Comparison of ENCODE assay signal across 10 mouse cellular contexts in genomic region chr1:138847146-138847545, GRCm38 (mm10). TPM values are rescaled to one million over a fixed set of nuclear protein-coding genes. Genes with fewer than 3 reads are reported as not detected.
DNase-seq lines count a peak whose midpoint lies in the region; ATAC-seq and TF ChIP-seq lines count a peak whose summit lies in the region.
"Had no signal": no experiment of that assay in that cellular context is flagged by ENCODE, and none has a peak within 500 bp of the region (broad histone marks: within the 10 kb centered on the region; RNA-seq: fewer than 3 reads in every experiment).

No protein-coding gene starts in this region.

- peaks cover 94% of the 10 kb centered on the region for H3K27me3 ChIP-seq in E14TG2a.4 (ENCODE audit: insufficient read depth, low read length)
- peaks cover 99% of the 10 kb centered on the region for H3K27me3 ChIP-seq in hindbrain, embryonic 10.5 days (ENCODE audit: insufficient read depth, poor library complexity, severe bottlenecking)
- peaks cover 73% of the 10 kb centered on the region for H3K27me3 ChIP-seq in liver, postnatal 0 days (ENCODE audit: insufficient read depth, low read length)

- no peak for TF ChIP-seq EP300 in liver, postnatal 0 days (IDR thresholded peaks at IDR 0.05; ENCODE audit: low read depth)

- H3K36me3 ChIP-seq in E14TG2a.4 (ENCODE audit: insufficient read depth, low read length), result no peaks in the 10 kb centered on the region
- peaks cover 11% of the 10 kb centered on the region; the same call in 1 of the 2 replicates for H3K36me3 ChIP-seq in hindbrain, embryonic 10.5 days
- no peaks in the 10 kb centered on the region for H3K36me3 ChIP-seq in liver, postnatal 0 days (replicated peaks; ENCODE audit: insufficient read depth, low read length)

- peak overlapping the region; percentile 40; the same call in 1 of the 2 replicates for H3K27ac ChIP-seq in hindbrain, embryonic 10.5 days
- no peak overlapping the region for H3K27ac ChIP-seq in liver, postnatal 0 days (ENCODE audit: low read depth)

- H3K4me1 ChIP-seq in E14TG2a.4 (replicated peaks; ENCODE audit: low read depth, low read length), result peaks cover 58% of the 10 kb centered on the region
- H3K4me1 ChIP-seq in hindbrain, embryonic 10.5 days (replicated peaks), result peaks cover 55% of the 10 kb centered on the region
- peaks cover 18% of the 10 kb centered on the region for H3K4me1 ChIP-seq in liver, postnatal 0 days (ENCODE audit: insufficient read depth)

- H3K4me2 ChIP-seq in liver, postnatal 0 days (ENCODE audit: low read depth, low read length), result peak overlapping the region; percentile 40

- TF ChIP-seq CTCF in E14TG2a.4 (conservative IDR thresholded peaks at IDR 0.05; ENCODE audit: low read length), result no peak
- no peak for TF ChIP-seq CTCF in liver, postnatal 0 days (IDR thresholded peaks at IDR 0.05; ENCODE audit: low read depth)

- no peaks in the 10 kb centered on the region for H3K9me3 ChIP-seq in E14TG2a.4 (ENCODE audit: low read length)
- no peaks in the 10 kb centered on the region for H3K9me3 ChIP-seq in hindbrain, embryonic 10.5 days
- no peaks in the 10 kb centered on the region for H3K9me3 ChIP-seq in liver, postnatal 0 days (ENCODE audit: low read length)

- peak; percentile 52 for DNase-seq in heart, adult 11 months
- DNase-seq in heart, adult 18-20 months, result no peak
- no peak for DNase-seq in hindbrain, embryonic 10.5 days (ENCODE audit: low spot score)
- no peak for DNase-seq in liver, postnatal 0 days
- DNase-seq in embryo, embryonic 10 days (ENCODE audit: low spot score), result no peak
- DNase-seq in urinary bladder, postnatal 14 days (ENCODE audit: low spot score), result no peak
- DNase-seq: adrenal gland, postnatal 25 days had no signal

- H3K4me3 ChIP-seq in E14TG2a.4 (replicated peaks; ENCODE audit: low read length), result peak overlapping the region; percentile 52
- peak overlapping the region; percentile 49 for H3K4me3 ChIP-seq in hindbrain, embryonic 10.5 days
- H3K4me3 ChIP-seq in liver, postnatal 0 days (ENCODE audit: low read depth, low read length), result no peak overlapping the region; the same call in 1 of the 2 replicates

- no peak for ATAC-seq in liver, postnatal 0 days
- no peak for ATAC-seq in granulocyte monocyte progenitor cell, adult 5-6 weeks (replicated peaks; ENCODE audit: poor library complexity, severe bottlenecking)

- WGBS in hindbrain, embryonic 10.5 days, result under 1% methylated on average over 21 of the region's 21 CpGs
- 4% methylated on average over 21 of the region's 21 CpGs for WGBS in liver, postnatal 0 days (ENCODE audit: insufficient replicate concordance)

- no peak overlapping the region for H3K9ac ChIP-seq in liver, postnatal 0 days (replicated peaks)

RNA-seq across cellular contexts. Expression of gene Lhx9, which starts 1.2 kb away (rescaled TPM):
- not detected for total RNA-seq in heart, adult 18-20 months (2021)
- 11.0 and 18.1 TPM in 2 replicates for polyA plus RNA-seq in hindbrain, embryonic 10.5 days (2016; fragmentation: Nextera tagmentation; extraction: Ambion mirVana)
- 0.04 TPM in 2 replicates for polyA plus RNA-seq in liver, postnatal 0 days (2015; fragmentation: Nextera tagmentation; extraction: Ambion mirVana)
- not detected in 2 replicates for total RNA-seq in granulocyte monocyte progenitor cell, adult 5-6 weeks (2014; fragmentation: Nextera tagmentation)
- not detected in 2 replicates for total RNA-seq in granulocyte monocyte progenitor cell, adult 5-6 weeks (2017)
- total RNA-seq: adrenal gland, postnatal 25 days had no signal
- polyA plus RNA-seq: small intestine, adult 2 months had no signal

RNA-seq across cellular contexts. Expression of gene 2310009B15Rik, which starts 9.5 kb away (rescaled TPM):
- 1 to 10 TPM; 9.5 to 9.8 TPM for total RNA-seq in heart, adult 18-20 months (2021)
- 43.2 and 45.0 TPM in 2 replicates for polyA plus RNA-seq in hindbrain, embryonic 10.5 days (2016; fragmentation: Nextera tagmentation; extraction: Ambion mirVana)
- 28.0 and 28.2 TPM in 2 replicates for polyA plus RNA-seq in liver, postnatal 0 days (2015; fragmentation: Nextera tagmentation; extraction: Ambion mirVana)
- 13.2 and 22.3 TPM in 2 replicates for total RNA-seq in granulocyte monocyte progenitor cell, adult 5-6 weeks (2014; fragmentation: Nextera tagmentation)
- total RNA-seq in granulocyte monocyte progenitor cell, adult 5-6 weeks (2017), result 10.2 and 15.2 TPM in 2 replicates
